Mouse (Mus musculus): ENCODE measurements around the gene Gm44596.

Gm44596 gene

GRCm38 (mm10) chr6:128375192-128375591, at the start of gene Gm44596, which contains the start of gene Tex52:
Gm44596 (plus strand) TSS chr6:128375503.
Tex52 (plus strand) TSS chr6:128375456.
- DNase-seq (ENCODE audit: low spot score in 2 of 2), result no peak

GRCm38 (mm10) chr6:128334397-128335124, 40.7 kb upstream of the Gm44596 start:
- DNase-seq (ENCODE audit: low spot score in 2 of 2), result peak; percentile 33 to 72

- DNase-seq (ENCODE audit: low spot score in 2 of 2), result no peak
These were observed 37.8 kb upstream of the Gm44596 start for GRCm38 (mm10) chr6:128337467-128337866.

GRCm38 (mm10) chr6:128338876-128339275, 36.4 kb upstream of the Gm44596 start:
- no peak for DNase-seq (ENCODE audit: low spot score in 2 of 2)

- no peak for DNase-seq (ENCODE audit: low spot score in 2 of 2)
These were observed 33.2 kb upstream of the Gm44596 start for GRCm38 (mm10) chr6:128341956-128342723.

GRCm38 (mm10) chr6:128345623-128346022, 29.7 kb upstream of the Gm44596 start:
- no peak for DNase-seq (ENCODE audit: low spot score in 2 of 2)

GRCm38 (mm10) chr6:128346782-128347181, 28.5 kb upstream of the Gm44596 start:
- no peak for DNase-seq (ENCODE audit: low spot score in 2 of 2)

- no peak for DNase-seq (ENCODE audit: low spot score in 2 of 2)
These were observed 25.6 kb upstream of the Gm44596 start for GRCm38 (mm10) chr6:128349711-128350110.

- DNase-seq (ENCODE audit: low spot score in 2 of 2), result no peak
These were observed 21.2 kb upstream of the Gm44596 start for GRCm38 (mm10) chr6:128354140-128354539.

- peak in 1 of 2 experiments; percentile 40 for DNase-seq (ENCODE audit: low spot score in 2 of 2)
These were observed 20.1 kb upstream of the Gm44596 start for GRCm38 (mm10) chr6:128355201-128355681.

GRCm38 (mm10) chr6:128355726-128356416, 19.4 kb upstream of the Gm44596 start, which contains the start of gene Tulp3:
Tulp3 (minus strand) TSS chr6:128355851.
- DNase-seq (ENCODE audit: low spot score in 2 of 2), result peak; percentile 95 to 98

- DNase-seq (ENCODE audit: low spot score in 2 of 2), result no peak
These were observed 16.3 kb upstream of the Gm44596 start for GRCm38 (mm10) chr6:128358999-128359398.

- DNase-seq (ENCODE audit: low spot score in 2 of 2), result no peak
These were observed 13.4 kb upstream of the Gm44596 start for GRCm38 (mm10) chr6:128361901-128362300.

GRCm38 (mm10) chr6:128362381-128363006, 12.8 kb upstream of the Gm44596 start, which contains the start of the genes Rhno1 and Foxm1:
Rhno1 (minus strand) TSS chr6:128362911.
Foxm1 (plus strand) TSS chr6:128362967.
- DNase-seq (ENCODE audit: low spot score in 2 of 2), result peak; percentile 78 to 87

GRCm38 (mm10) chr6:128363007-128363825, 12.1 kb upstream of the Gm44596 start:
- DNase-seq (ENCODE audit: low spot score in 2 of 2), result no peak

GRCm38 (mm10) chr6:128364721-128365120, 10.6 kb upstream of the Gm44596 start:
- no peak for DNase-seq (ENCODE audit: low spot score in 2 of 2)

GRCm38 (mm10) chr6:128366466-128366865, 8.8 kb upstream of the Gm44596 start:
- no peak for DNase-seq (ENCODE audit: low spot score in 2 of 2)

GRCm38 (mm10) chr6:128370040-128370439, 5.3 kb upstream of the Gm44596 start:
- DNase-seq (ENCODE audit: low spot score in 2 of 2), result no peak

GRCm38 (mm10) chr6:128376371-128377085, 1.2 kb downstream of the Gm44596 start:
- no peak for DNase-seq (ENCODE audit: low spot score in 2 of 2)

- no peak for DNase-seq (ENCODE audit: low spot score in 2 of 2)
These were observed 4.3 kb downstream of the Gm44596 start for GRCm38 (mm10) chr6:128379636-128380035.
